ENCODE assay signal across 16 mouse cellular contexts in the genomic region with DNA sequence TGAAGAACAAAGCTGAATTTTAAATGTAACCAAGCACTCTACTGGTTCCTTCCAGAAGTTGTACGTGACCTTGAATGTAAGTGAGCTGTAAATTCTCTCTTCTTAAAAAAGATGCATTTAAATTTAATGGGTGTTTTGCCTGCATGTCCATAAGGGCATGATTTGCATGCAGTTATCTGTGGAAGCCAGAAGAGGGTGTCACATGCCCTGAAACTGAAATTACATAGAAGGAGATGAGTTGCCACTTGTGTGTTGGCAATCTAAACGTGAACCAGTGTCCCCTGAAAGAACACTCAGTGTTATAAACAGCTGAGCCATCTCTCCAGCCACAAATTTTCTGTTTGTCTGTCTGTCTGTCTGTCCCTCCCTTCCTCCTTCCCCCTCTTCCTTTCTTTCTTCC. TPM values are rescaled to one million over a fixed set of nuclear protein-coding genes. Genes with fewer than 3 reads are reported as not detected.
"Had no signal": no experiment of that assay in that cellular context is flagged by ENCODE, and none has a peak within 500 bp of the region (broad histone marks: within the 10 kb centered on the region; RNA-seq: fewer than 3 reads in every experiment).

No protein-coding gene starts in this region.

- H3K4me2 ChIP-seq: kidney, embryonic 15.5 days; limb, embryonic 13.5 days; liver, embryonic 11.5 days; liver, embryonic 15.5 days; neural tube, embryonic 15.5 days had no signal

- H3K27me3 ChIP-seq: kidney, embryonic 15.5 days; limb, embryonic 13.5 days; liver, embryonic 15.5 days; neural tube, embryonic 15.5 days had no signal

- H3K27ac ChIP-seq: kidney, embryonic 15.5 days; limb, embryonic 13.5 days; liver, embryonic 15.5 days; midbrain, embryonic 10.5 days; neural tube, embryonic 15.5 days had no signal

- H3K4me3 ChIP-seq: kidney, embryonic 15.5 days; limb, embryonic 13.5 days; liver, embryonic 15.5 days; midbrain, embryonic 10.5 days; myocyte; neural tube, embryonic 15.5 days had no signal

- H3K9me3 ChIP-seq: kidney, embryonic 15.5 days; limb, embryonic 13.5 days; liver, embryonic 15.5 days; midbrain, embryonic 10.5 days; neural tube, embryonic 15.5 days had no signal

- H3K4me1 ChIP-seq: liver, embryonic 15.5 days had no signal

- H3K9ac ChIP-seq: kidney, embryonic 15.5 days; limb, embryonic 13.5 days; liver, embryonic 15.5 days; neural tube, embryonic 15.5 days had no signal

- DNase-seq: kidney, adult 2 months; kidney, postnatal 25 days; left cerebral cortex, postnatal 4 days; lung, postnatal 36 days; right cerebral cortex, adult 18-20 months; right cerebral cortex, postnatal 4 days; spleen, adult 18-20 months; thymus, adult 2 months; thymus, postnatal 25 days had no signal

- H3K36me3 ChIP-seq: limb, embryonic 13.5 days; liver, embryonic 15.5 days; neural tube, embryonic 15.5 days had no signal

RNA-seq across cellular contexts. Expression of a gene that starts 47.2 kb away (rescaled TPM):
- polyA plus RNA-seq: myocyte had no signal
